Mouse (Mus musculus): ENCODE results near the gene Hecw1.

DNA sequence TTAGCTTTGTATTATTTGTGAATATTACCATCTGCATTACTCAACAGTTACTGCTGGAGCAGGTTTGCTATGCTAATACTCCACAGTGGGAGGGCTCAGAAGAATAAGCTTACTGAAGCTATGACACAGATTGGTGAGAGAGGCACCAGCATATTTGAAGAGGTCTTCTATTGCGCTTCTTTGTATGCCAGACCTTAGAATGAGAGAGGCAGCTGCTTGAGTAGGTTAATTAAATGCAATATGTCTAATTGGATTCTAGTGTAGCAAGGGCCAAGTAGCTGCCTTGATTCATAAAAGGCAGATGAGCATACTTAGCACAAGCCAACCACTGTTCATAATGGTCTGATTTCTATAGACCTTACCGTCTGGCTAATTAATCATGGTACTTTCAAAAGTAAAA, 35.2 kb downstream of the Hecw1 start:
- TF ChIP-seq GATA1 (IDR thresholded peaks at IDR 0.05; ENCODE audit: borderline replicate concordance, low read length), result no peak
- TF ChIP-seq CTCF (IDR thresholded peaks at IDR 0.05; ENCODE audit: low read depth, low read length), result no peak
